Mouse (Mus musculus) stomach, postnatal 0 days (tissue): ENCODE measurements at regions not wholly inside any gene's neighbourhood (a gene's known extent, or its start where the extent isn't known, plus 50 kb on each side); places are given as distances from the start of the nearest gene placed in this dataset.

Experiments used
- ATAC-seq: fragments of 200-750 bp; cut with Nextera tagmentation; 2 replicates; pipeline ENCODE4 v1.8.0; 2017; ENCODE audit not compliant: low FRiP score, low TSS enrichment
- DNase-seq: peaks from one replicate; pipeline ENCODE4 v3.0.0-alpha.2; 2016; ENCODE audit warnings: low spot score
- H3K27ac ChIP-seq: fragments of 300-500 bp; sonication (generic); replicated peaks from 2 replicates; pipeline ENCODE4 v1.5.1; 2014; ENCODE audit warnings: mild to moderate bottlenecking, control low read depth
- H3K27me3 ChIP-seq: fragments of 300-500 bp; sonication (generic); 2 replicates; pipeline ENCODE4 v1.6.1; 2014; ENCODE audit warnings: low read length; ENCODE audit not compliant: control insufficient read depth, insufficient read depth
- H3K36me3 ChIP-seq: fragments of 300-500 bp; sonication (generic); 2 replicates; pipeline ENCODE4 v1.6.1; 2014; ENCODE audit warnings: low read length, mixed read lengths; ENCODE audit not compliant: control insufficient read depth, insufficient read depth
- H3K4me1 ChIP-seq: fragments of 300-500 bp; sonication (generic); replicated peaks from 2 replicates; pipeline ENCODE4 v1.6.1; 2014; ENCODE audit warnings: antibody characterized with exemption; ENCODE audit not compliant: control insufficient read depth, insufficient read depth
- H3K4me2 ChIP-seq: fragments of 300-500 bp; sonication (generic); replicated peaks from 2 replicates; pipeline ENCODE4 v1.6.1; 2014; ENCODE audit warnings: low read depth, mild to moderate bottlenecking, control low read depth, moderate library complexity
- H3K4me3 ChIP-seq: fragments of 300-500 bp; sonication (generic); 2 replicates; pipeline ENCODE4 v1.5.1; 2014; ENCODE audit warnings: low read depth, low read length, control low read depth
- H3K9ac ChIP-seq: fragments of 300-500 bp; sonication (generic); 2 replicates; pipeline ENCODE4 v1.6.1; 2014; ENCODE audit warnings: mild to moderate bottlenecking, low read length, control low read depth, mixed read lengths
- H3K9me3 ChIP-seq: fragments of 300-500 bp; sonication (generic); 2 replicates; pipeline ENCODE4 v1.6.1; 2016; ENCODE audit warnings: low read length; ENCODE audit not compliant: control insufficient read depth
- CTCF ChIP-seq: IDR thresholded peaks from 2 replicates; pipeline ENCODE4 v1.5.1; 2016; ENCODE audit warnings: antibody characterized with exemption, low read depth, mild to moderate bottlenecking, moderate library complexity
- EP300 ChIP-seq: optimal IDR thresholded peaks from 2 replicates; pipeline ENCODE3; 2016; ENCODE audit warnings: antibody characterized with exemption
- WGBS: fragments of 180-500 bp; shearing (Covaris S2); extraction: QIAGEN DNeasy Blood & Tissue Kit; methylation state at CpG from one replicate; pipeline ENCODE4 v1.1.7; 2014; 5-methylcytosine and 5-hydroxymethylcytosine counted together

- DNase-seq (peak; percentile 30), ATAC-seq (no peak)
- 26% methylated on average over 6 of the region's 6 CpGs for WGBS
- Histone ChIP-seq H3K9ac (no peak overlapping the region), H3K4me1 (no peaks in the 10 kb centered on the region), H3K4me2 (no peak overlapping the region), H3K4me3 (no peak overlapping the region), H3K27ac (no peak overlapping the region), H3K9me3 (no peaks in the 10 kb centered on the region), H3K27me3 (no peaks in the 10 kb centered on the region), H3K36me3 (no peaks in the 10 kb centered on the region)
- TF ChIP-seq EP300 = no peak
- peak; percentile 86 for TF ChIP-seq CTCF
These were observed 77.8 kb upstream of the Grin2a start for GRCm38 (mm10) chr16:10073158-10073557.

- Histone ChIP-seq H3K36me3 (no peaks in the 10 kb centered on the region), H3K4me1 (no peaks in the 10 kb centered on the region), H3K9ac (no peak overlapping the region), H3K9me3 (no peaks in the 10 kb centered on the region), H3K27ac (no peak overlapping the region), H3K4me2 (no peak overlapping the region), H3K27me3 (no peaks in the 10 kb centered on the region), H3K4me3 (no peak overlapping the region)
- DNase-seq = no peak
- whole genome bisulfite sequencing = 59% methylated on average over 8 of the region's 8 CpGs
- no peak for TF ChIP-seq CTCF
- no peak for TF ChIP-seq EP300
- no peak for ATAC-seq
These were observed 68.1 kb upstream of the Grin2a start for GRCm38 (mm10) chr16:10063491-10063890.

- WGBS = 74% methylated on average over 4 of the region's 4 CpGs
- Histone ChIP-seq H3K27me3 (no peaks in the 10 kb centered on the region), H3K4me1 (no peaks in the 10 kb centered on the region), H3K4me3 (no peak overlapping the region), H3K36me3 (no peaks in the 10 kb centered on the region), H3K4me2 (no peak overlapping the region), H3K9ac (no peak overlapping the region), H3K27ac (no peak overlapping the region), H3K9me3 (no peaks in the 10 kb centered on the region)
- TF ChIP-seq CTCF = no peak
- no peak for TF ChIP-seq EP300
- DNase-seq (no peak), ATAC-seq (no peak)
These were observed 62.7 kb upstream of the Grin2a start for GRCm38 (mm10) chr16:10058094-10058493.
